Mouse (Mus musculus): Measurements from ENCODE around the gene Slc30a9. TPM values are rescaled to one million over a fixed set of nuclear protein-coding genes. Genes with fewer than 3 reads are reported as not detected.

The Slc30a9 gene
- 121 and 129 TPM in 2 replicates for polyA plus RNA-seq (2015; fragmentation: Nextera tagmentation; extraction: Ambion mirVana)

- peak within 1 kb of the TSS; percentile 90 for H3K9ac ChIP-seq (ENCODE audit: low read depth, low read length)
- peaks cover 6% of the 10 kb centered on the region for H3K4me1 ChIP-seq (replicated peaks; ENCODE audit: insufficient read depth, low read length)
- no peaks in the 10 kb centered on the region for H3K27me3 ChIP-seq (ENCODE audit: insufficient read depth, low read length)
- H3K36me3 ChIP-seq (ENCODE audit: insufficient read depth, low read length), result 0 out of 2 replicates have a peak, but pooled peaks cover 5% of the 10 kb centered on the region
- ATAC-seq (replicated peaks; ENCODE audit: low FRiP score, low read depth) (peak; percentile 98), DNase-seq (ENCODE audit: low spot score) (peak; percentile 89)
- peak within 1 kb of the TSS; percentile 88 for H3K4me3 ChIP-seq (replicated peaks; ENCODE audit: low read depth, low read length)
- no peak; the same call in 1 of the 2 replicates for TF ChIP-seq CTCF (IDR thresholded peaks at IDR 0.05; ENCODE audit: low read depth)
- under 1% methylated on average over 82 of the region's 83 CpGs for WGBS
- H3K9me3 ChIP-seq (replicated peaks; ENCODE audit: low read length), result no peaks in the 10 kb centered on the region
- H3K27ac ChIP-seq, result peak within 1 kb of the TSS; percentile 91
- peak within 1 kb of the TSS; percentile 81 for H3K4me2 ChIP-seq (ENCODE audit: low read length)
These were observed at the start of gene Slc30a9 for GRCm38 (mm10) chr5:67306698-67307521. TSS of gene Slc30a9 (plus strand) at chr5:67306955.

GRCm38 (mm10) chr5:67258473-67258872 lies 48.3 kb upstream of the Slc30a9 start:
- DNase-seq (ENCODE audit: low spot score), result no peak
- Histone ChIP-seq H3K4me1 (replicated peaks; ENCODE audit: insufficient read depth, low read length) (no peaks in the 10 kb centered on the region), H3K9me3 (replicated peaks; ENCODE audit: low read length) (no peaks in the 10 kb centered on the region), H3K27ac (no peak overlapping the region), H3K9ac (ENCODE audit: low read depth, low read length) (no peak overlapping the region), H3K27me3 (ENCODE audit: insufficient read depth, low read length) (no peaks in the 10 kb centered on the region), H3K4me2 (ENCODE audit: low read length) (no peak overlapping the region), H3K4me3 (replicated peaks; ENCODE audit: low read depth, low read length) (no peak overlapping the region), H3K36me3 (ENCODE audit: insufficient read depth, low read length) (no peaks in the 10 kb centered on the region)
- no peak for TF ChIP-seq CTCF (IDR thresholded peaks at IDR 0.05; ENCODE audit: low read depth)
- no peak for ATAC-seq (replicated peaks; ENCODE audit: low FRiP score, low read depth)
- WGBS, result 72% methylated on average over 9 of the region's 9 CpGs

GRCm38 (mm10) chr5:67260159-67260530 lies 46.6 kb upstream of the Slc30a9 start:
- WGBS, result under 1% methylated on average over 9 of the region's 9 CpGs
- TF ChIP-seq CTCF (IDR thresholded peaks at IDR 0.05; ENCODE audit: low read depth), result no peak
- ATAC-seq (replicated peaks; ENCODE audit: low FRiP score, low read depth) (no peak), DNase-seq (ENCODE audit: low spot score) (no peak)
- H3K27ac ChIP-seq, result peak overlapping the region; percentile 98; the same call in 1 of the 2 replicates
- peak overlapping the region; percentile 47 for H3K9ac ChIP-seq (ENCODE audit: low read depth, low read length)
- peak overlapping the region; percentile 90 for H3K4me3 ChIP-seq (replicated peaks; ENCODE audit: low read depth, low read length)
- H3K36me3 ChIP-seq (ENCODE audit: insufficient read depth, low read length), result 0 out of 2 replicates have a peak, but pooled peaks cover 7% of the 10 kb centered on the region
- H3K27me3 ChIP-seq (ENCODE audit: insufficient read depth, low read length), result no peaks in the 10 kb centered on the region
- no peaks in the 10 kb centered on the region for H3K9me3 ChIP-seq (replicated peaks; ENCODE audit: low read length)
- no peaks in the 10 kb centered on the region for H3K4me1 ChIP-seq (replicated peaks; ENCODE audit: insufficient read depth, low read length)
- peak overlapping the region; percentile 62 for H3K4me2 ChIP-seq (ENCODE audit: low read length)

- Histone ChIP-seq H3K9ac (ENCODE audit: low read depth, low read length) (peak within 1 kb of the TSS; percentile 93), H3K4me3 (replicated peaks; ENCODE audit: low read depth, low read length) (peak within 1 kb of the TSS; percentile 90), H3K27ac (peak within 1 kb of the TSS; percentile 98), H3K9me3 (replicated peaks; ENCODE audit: low read length) (no peaks in the 10 kb centered on the region), H3K4me1 (replicated peaks; ENCODE audit: insufficient read depth, low read length) (no peaks in the 10 kb centered on the region), H3K27me3 (ENCODE audit: insufficient read depth, low read length) (no peaks in the 10 kb centered on the region), H3K36me3 (ENCODE audit: insufficient read depth, low read length) (peaks cover 12% of the 10 kb centered on the region), H3K4me2 (ENCODE audit: low read length) (peak within 1 kb of the TSS; percentile 82)
- WGBS, result under 1% methylated on average over 67 of the region's 67 CpGs
- DNase-seq (ENCODE audit: low spot score) (peak; percentile 98), ATAC-seq (replicated peaks; ENCODE audit: low FRiP score, low read depth) (peak; percentile 89)
- TF ChIP-seq CTCF (IDR thresholded peaks at IDR 0.05; ENCODE audit: low read depth), result 0 out of 2 replicates have a peak, but pooled peaks have one; percentile 2
These were observed 46.0 kb upstream of the Slc30a9 start, which contains the start of gene Tmem33 for GRCm38 (mm10) chr5:67260531-67261371. TSS of gene Tmem33 (plus strand) at chr5:67260565.

GRCm38 (mm10) chr5:67262964-67263363 lies 43.8 kb upstream of the Slc30a9 start:
- Histone ChIP-seq H3K27ac (no peak overlapping the region), H3K4me2 (ENCODE audit: low read length) (no peak overlapping the region), H3K9me3 (replicated peaks; ENCODE audit: low read length) (no peaks in the 10 kb centered on the region), H3K27me3 (ENCODE audit: insufficient read depth, low read length) (no peaks in the 10 kb centered on the region), H3K4me3 (replicated peaks; ENCODE audit: low read depth, low read length) (no peak overlapping the region), H3K9ac (ENCODE audit: low read depth, low read length) (no peak overlapping the region), H3K4me1 (replicated peaks; ENCODE audit: insufficient read depth, low read length) (no peaks in the 10 kb centered on the region), H3K36me3 (ENCODE audit: insufficient read depth, low read length) (peaks cover 25% of the 10 kb centered on the region)
- no peak for TF ChIP-seq CTCF (IDR thresholded peaks at IDR 0.05; ENCODE audit: low read depth)
- 94% methylated on average over 7 of the region's 7 CpGs for WGBS
- DNase-seq (ENCODE audit: low spot score) (no peak), ATAC-seq (replicated peaks; ENCODE audit: low FRiP score, low read depth) (no peak)

GRCm38 (mm10) chr5:67266106-67266505 lies 40.6 kb upstream of the Slc30a9 start:
- H3K9ac ChIP-seq (ENCODE audit: low read depth, low read length), result no peak overlapping the region
- no peak for DNase-seq (ENCODE audit: low spot score)
- H3K9me3 ChIP-seq (replicated peaks; ENCODE audit: low read length), result no peaks in the 10 kb centered on the region
- no peak overlapping the region for H3K4me2 ChIP-seq (ENCODE audit: low read length)
- H3K4me3 ChIP-seq (replicated peaks; ENCODE audit: low read depth, low read length), result no peak overlapping the region
- H3K4me1 ChIP-seq (replicated peaks; ENCODE audit: insufficient read depth, low read length), result no peaks in the 10 kb centered on the region
- no peak overlapping the region for H3K27ac ChIP-seq
- 90% methylated on average over 1 of the region's 1 CpGs for WGBS
- H3K27me3 ChIP-seq (ENCODE audit: insufficient read depth, low read length), result no peaks in the 10 kb centered on the region
- TF ChIP-seq CTCF (IDR thresholded peaks at IDR 0.05; ENCODE audit: low read depth), result peak; percentile 55
- ATAC-seq (replicated peaks; ENCODE audit: low FRiP score, low read depth), result no peak
- peaks cover 33% of the 10 kb centered on the region for H3K36me3 ChIP-seq (ENCODE audit: insufficient read depth, low read length)
